Mouse (Mus musculus): ENCODE results near the gene Tef.

The Tef gene

DNA sequence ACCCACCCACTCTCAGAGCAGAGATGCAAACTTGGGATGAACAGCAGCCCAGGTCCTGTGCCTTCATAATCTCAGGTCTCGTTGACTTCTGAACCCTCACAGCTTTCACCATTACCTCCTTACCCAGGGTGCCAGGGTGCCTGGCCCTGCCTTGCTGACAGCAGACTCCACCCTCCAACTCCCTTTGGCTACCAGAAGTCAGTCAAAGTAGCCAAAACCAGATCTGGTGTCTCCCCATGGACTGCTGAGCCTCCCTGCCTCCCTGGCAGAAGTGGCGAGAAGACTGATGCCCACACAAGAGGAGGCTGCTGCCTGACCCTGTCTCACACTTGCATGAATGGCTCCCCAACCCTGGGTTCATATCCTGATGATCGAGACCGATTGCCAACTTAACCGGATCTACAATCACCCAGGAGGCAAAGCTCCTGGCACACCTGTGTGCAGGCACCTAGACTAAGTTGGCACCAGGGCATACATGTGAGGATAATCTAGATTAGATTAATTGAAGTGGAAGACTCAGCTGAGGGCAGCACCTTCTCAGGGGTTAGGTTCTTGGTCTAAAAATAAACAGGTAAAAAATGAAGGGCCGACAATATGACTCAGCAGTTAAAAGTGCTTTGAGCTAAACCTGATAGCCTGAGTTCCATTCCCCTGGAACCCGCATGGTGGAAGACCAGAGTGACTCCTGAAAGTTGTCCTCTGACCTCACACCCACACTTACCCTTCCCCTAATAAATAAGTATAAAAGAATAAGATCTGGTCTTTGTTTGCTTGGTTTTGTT is 26.4 kb downstream of the Tef start:
- no peak for DNase-seq (ENCODE audit: extremely low spot score, low spot score)

DNA sequence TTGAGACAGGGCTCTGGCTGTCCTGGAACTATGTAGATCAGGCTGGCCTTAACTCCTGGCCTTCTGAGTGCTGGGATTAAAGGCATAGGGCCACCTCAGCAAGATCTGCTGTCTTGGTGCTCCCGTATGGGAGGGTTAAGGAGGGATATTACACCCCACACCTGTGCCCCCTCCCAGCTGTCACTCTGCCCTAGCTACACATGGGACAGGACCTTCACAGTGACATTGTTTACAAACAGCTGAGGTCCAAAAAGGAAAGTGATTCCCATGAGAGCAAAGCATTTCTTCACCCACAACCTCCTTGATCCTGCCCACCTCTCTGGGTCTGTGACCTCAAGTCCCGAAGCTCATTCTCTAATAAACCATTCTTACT is 27.0 kb downstream of the Tef start:
- no peak for DNase-seq (ENCODE audit: extremely low spot score, low spot score)

DNA sequence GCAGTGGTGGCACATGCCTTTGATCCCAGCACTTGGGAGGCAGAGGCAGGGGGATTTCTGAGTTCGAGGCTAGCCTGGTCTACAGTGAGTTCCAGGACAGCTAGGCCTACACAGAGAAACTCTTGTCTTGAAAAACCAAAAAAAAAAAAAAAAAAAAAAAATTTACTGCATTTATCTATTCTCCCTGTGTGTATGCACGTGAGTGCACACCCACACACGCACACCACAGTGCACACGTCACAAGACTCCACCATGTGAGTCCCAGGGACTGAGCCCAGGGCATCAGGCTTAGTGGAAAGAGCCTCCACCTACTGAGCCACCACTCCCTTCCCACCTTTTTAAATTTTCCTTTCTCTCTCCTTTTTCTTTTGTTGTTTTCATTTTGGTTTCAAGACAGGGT is 28.3 kb downstream of the Tef start:
- DNase-seq (ENCODE audit: extremely low spot score, low spot score) = no peak

DNA sequence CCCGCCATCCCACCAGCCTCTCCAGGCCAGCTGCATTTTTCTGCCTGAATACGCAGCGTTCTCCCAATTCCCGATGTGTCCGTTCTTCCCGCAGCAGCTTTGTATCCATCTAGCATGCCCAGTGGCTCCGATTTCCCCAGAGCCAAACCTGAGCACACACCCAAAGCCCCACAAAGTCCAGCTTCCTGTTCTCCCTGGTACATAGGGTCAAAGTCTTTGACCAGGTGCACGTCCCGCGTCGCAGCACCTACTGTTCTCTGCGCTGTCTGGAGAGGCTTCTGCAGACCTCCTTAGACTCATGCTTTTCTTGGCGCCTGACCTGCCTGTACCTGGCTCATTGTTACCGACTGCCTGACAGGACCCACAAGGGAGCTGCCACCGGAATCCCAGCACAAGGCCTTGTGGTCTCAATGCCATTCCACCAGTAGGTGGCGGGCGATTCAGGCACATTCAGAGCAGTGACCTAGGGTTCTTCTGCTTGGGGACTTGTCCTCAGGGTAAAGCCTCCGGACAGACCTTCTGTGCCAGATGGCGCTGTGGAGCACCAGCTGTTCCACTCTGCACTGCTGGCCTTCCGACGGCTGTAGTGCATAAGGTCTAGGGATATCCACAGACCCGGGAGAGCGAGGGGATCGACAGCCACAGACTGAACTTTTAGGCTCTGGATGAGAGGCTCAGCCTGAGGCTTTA is 29.1 kb downstream of the Tef start:
- DNase-seq (ENCODE audit: extremely low spot score, low spot score) = peak; percentile 90

DNA sequence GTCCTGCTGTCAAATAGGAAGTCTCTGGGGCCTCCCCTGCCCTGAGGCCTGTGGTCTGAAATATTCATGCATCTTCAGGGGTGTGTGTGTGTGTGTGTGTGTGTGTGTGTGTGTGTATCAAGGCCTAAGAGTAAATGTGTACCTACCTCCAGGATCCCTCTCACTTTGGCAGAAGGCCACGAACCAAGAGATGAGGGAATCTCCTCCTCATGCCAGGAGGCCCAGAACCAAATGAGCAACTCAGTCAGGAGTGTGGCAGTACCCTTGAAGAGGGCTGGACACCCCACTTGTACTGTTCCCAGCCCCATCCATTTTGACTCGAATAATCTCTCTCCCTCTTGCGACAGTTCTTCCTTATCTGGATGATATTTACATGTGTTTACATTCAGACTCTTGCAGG is 30.0 kb downstream of the Tef start:
- no peak for DNase-seq (ENCODE audit: extremely low spot score, low spot score)

DNA sequence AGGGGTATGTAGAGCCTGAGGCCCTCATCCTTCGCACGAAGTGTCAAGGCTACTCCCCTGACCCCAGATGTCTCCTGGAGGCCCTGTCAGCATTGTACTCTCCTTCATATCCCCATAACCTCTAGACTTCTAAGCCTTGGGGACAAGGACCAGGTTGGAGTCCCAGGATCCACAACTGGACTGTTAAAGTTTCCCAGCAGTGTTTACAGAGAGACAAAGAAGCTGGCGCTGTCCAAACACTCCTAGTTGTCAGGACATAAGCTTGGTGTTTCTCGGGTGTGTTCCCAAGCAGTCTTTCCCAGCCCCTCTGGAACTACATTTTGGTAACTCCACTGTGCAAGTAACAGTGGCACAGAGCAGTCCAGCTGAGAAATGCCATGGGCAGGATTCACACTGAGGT is 31.3 kb downstream of the Tef start:
- DNase-seq (ENCODE audit: extremely low spot score, low spot score) = no peak

DNA sequence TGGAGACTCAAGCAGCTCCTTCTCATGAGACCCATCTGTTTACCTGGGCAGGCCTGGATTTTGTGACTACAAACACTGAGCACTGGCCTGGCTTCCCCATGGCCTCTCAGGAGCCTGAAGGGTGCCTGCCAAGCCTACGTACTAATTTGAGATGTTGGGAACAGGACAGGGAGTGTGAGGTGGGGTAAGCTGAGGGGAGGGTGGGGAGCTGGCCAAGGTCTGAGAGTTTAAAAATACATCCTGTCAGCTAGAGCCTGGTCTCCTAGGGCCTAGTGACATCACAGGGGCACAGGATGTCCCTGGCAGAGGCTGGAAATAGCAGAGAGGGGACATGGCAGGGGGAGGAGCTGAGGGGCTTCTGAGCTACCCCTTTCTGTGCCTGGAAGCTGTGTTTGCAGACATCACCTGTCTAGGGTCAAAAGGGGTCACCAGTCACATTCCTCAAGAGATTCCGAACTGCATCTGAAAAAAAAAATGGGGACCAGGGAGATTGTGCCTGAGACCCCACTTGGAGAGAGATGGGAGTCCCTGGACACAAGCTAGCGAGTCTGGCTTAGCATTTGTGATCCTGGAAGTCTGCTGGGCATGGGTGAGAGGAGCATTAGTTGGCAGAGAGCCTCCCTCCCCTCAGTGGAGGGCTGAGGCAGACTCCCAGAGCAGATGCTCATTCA is 32.1 kb downstream of the Tef start:
- no peak for DNase-seq (ENCODE audit: extremely low spot score, low spot score)

DNA sequence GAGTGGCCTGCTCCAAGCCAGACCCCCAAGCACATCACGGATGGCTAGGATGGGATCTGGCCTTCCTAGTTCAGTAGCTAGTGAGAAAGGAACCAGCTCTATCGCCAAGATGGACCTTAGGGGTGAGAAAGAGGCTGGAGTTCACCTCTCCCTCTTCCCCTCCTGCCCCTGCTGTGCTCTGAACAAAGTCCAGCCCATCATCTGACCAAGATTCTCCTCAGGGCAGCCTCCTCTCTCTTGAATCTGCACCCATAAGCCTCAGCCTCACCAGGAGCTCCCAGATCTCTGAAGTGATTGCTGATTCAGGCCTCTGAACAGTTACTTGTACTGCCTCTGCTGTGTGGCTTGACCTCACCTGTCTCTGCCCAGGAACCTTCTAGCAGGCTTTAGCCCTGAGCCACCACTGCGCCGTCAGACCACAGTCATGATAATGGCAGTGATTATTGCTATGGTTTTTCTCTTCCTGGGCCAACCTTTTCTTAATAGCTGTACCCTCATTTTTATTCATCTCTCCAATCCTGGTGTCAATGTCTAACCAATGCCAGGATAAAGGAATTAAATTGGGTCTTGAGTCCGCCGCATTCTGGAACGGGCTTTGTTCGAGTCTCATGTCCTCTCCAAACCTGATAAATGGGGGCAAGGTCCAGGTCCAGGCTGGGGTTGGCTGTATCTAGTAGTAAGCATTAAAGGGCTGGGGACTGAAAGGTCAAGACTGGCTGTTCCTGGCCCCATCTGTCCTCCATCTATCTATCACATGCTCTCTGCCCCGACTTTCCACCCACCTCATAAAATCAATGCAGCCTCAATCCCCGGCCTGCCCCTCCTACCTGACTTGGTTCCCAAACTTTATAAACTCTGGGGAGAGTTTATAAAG is 33.0 kb downstream of the Tef start:
- no peak for DNase-seq (ENCODE audit: extremely low spot score, low spot score)

DNA sequence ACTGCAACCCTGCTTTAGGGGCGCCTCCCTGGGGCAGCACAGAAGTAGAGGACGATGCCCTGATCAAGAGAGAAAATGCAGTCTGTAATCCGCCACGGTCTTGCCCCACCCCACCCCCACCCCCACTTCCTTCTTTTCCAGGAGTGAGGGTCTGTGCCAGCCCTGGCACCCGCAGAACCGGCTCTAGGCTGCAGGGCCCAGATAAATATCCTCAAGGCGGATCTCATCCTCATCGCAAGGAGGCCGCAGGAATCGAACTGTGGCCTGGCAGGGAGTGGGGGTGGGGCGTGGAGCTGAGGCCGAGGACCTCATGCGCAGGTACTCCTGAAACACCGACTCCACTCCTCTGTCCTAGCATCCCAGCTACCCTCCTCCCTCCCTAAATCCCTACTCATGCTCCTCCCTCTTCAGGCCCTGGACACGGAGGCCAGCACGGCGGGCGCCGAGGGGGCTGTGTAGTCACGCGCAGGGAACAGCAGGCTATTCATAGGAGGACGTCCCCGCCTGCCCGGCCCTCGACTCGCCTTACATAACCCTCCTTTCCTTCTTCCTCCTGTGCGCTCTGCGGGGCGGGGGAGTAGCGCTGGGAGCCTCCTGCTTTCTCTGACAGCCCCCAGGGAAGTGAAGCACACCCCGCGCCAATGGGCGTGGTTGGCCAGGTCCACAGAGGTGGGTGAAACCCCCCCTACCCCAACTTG is 34.1 kb downstream of the Tef start:
- peak; percentile 58 for DNase-seq (ENCODE audit: extremely low spot score, low spot score)

DNA sequence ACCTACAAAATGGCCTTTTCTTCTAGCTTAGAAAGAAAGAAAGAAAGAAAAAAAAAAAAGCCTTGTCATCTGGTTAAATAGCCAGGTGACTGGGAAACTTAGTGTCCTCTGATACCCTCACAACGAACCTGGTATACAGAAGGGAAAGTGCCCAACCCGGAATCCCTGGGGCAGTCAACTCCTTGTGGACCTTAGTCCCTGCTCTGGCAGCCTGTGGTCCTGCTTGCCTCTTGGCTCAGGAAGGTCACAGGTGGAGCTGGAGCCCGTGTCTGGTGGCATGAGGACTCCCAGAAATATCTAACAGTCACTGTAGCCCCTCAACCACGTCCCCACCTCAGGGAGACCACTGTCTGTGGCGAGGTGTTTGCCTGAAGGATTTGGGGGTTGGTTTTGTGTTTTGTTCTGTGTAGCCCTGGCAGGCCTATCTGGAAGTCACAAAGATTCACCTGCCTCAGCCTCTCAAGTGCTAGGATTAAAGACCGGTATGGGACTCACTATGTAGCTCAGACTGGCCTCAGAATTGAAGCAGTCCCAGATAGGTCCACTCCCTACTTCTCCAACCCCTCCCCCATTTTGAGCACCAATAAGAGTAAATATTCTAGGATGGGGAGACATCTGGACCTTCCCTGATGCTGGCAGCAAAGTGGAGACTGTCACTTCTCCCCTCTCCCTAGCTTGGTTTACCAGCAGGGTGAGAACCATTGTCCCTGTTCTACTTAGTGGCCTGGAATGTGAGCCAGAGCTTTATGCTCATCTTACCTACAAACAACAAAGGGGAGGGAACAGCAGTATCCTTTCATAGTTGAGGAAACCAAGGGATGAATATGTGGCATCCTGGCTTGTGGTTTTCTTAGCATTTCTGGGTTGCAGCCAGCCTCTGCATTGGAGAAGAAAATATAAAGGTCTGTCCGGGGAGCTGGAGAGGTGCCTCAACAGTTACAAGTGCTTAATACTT is 35.0 kb downstream of the Tef start:
- no peak for DNase-seq (ENCODE audit: extremely low spot score, low spot score)

DNA sequence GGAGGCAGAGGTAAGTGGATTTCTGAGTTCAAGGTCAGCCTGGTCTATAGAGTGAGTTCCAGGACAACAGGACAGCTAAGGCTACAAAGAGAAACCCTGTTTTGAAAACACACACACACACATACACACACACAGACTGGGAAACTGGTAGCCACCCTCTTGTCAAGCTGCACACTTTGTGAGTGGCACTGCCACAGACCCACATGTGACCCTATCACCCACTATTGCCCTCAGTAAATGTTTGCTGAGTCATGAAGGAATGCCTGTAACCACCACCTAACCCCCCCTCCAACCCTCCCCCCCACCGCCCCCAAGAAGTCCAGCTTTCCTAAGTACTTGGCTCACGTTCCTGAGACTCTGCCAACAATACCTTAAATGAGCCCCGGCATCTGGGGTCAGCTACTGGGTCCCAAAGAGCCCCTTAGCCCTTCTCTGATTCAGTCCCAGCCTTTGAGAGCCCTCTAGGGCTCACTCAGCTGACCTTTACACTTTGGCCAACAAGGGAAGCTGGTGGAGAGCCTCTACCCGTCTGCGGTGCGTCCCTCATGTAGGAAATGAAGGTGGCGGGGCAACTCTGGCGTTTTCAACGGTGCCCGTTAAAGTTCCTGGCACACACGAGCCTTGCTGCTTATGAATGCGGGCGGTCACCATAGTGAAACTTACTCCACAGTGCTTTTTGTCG is 36.5 kb downstream of the Tef start:
- no peak for DNase-seq (ENCODE audit: extremely low spot score, low spot score)

DNA sequence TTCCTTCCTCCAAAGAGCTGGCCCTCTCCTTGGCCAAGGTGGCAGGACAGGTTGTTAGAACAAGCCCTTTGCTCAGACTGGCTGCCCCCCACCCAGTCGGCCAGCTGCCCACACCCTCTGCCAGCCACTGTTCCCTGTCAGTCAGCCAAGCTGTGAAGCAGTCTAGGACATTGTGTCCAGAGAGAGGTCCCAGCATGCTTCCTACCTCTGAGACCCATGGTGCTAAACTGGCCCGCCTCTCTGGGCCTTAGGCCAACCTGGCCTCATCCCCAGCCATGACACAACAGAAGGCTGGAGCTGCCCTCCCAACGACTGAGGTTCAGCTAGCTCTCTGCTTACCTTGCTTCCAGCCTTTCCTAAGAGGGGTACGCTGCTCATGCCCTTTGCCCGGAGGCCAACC is 37.4 kb downstream of the Tef start:
- no peak for DNase-seq (ENCODE audit: extremely low spot score, low spot score)

DNA sequence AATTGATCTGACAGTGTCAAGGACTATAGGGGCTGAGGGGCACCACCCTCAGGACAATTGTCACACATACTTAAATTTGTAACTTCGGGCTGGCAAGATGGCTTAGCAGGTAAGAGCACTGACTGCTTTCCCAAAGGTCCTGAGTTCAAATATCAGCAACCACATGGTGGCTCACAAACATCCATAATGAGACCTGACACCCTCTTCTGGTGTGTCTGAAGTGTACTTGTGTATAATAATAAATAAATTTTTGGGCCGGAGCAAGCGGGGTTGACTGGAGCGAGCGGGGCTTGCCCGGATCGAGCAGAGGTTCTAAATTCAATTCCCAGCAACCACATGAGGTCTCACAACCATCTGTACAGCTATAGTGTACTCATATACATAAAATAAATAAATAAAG is 38.1 kb downstream of the Tef start:
- no peak for DNase-seq (ENCODE audit: extremely low spot score, low spot score)

DNA sequence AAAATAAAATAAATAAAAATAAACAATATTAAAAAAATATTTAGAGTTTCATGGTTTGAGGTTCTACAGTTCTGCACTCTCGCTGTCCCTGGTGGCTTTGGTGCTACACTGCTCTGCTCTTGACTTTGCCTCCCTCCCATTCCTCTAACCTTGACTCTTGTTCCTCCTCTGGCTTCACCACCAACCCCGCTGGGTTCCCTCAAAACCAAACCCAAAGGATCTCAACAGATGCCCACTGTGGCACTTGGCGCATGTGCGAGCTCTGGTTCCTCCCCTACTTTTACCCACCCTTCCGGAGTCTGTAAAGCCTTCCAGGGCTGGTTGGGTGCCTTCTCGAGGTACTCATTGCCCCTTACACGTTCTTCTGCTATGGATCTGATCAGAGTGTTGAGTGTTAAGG is 40.1 kb downstream of the Tef start:
- no peak for DNase-seq (ENCODE audit: extremely low spot score, low spot score)

DNA sequence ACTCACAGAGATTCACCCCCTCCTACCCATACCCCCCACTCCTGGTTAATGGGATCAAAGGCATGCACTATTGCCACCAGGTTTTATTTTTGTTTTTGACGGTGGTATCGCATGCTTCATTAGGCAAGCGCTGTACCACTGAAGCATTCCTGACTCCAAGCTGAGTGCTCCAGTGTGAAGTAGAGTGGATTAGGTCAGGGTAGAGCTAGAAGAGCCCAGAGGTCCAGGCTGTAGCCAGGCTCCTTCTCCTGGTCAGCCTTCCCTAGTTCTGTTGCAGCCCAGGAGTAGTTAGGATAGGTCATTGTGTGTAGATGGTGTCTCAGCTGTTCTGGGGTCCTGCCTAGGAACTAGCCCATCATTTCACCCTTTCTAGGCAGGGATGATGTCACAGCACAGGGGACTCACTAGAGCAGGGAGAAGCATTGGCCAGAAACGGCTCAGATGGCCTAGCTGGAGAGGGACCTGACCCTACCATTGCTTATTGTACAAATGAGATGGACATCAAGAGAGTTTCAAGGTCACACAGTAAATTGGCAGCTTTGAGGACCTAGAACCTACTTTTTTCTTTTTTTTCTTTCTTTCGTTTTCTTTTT is 42.9 kb downstream of the Tef start:
- no peak for DNase-seq (ENCODE audit: extremely low spot score, low spot score)

DNA sequence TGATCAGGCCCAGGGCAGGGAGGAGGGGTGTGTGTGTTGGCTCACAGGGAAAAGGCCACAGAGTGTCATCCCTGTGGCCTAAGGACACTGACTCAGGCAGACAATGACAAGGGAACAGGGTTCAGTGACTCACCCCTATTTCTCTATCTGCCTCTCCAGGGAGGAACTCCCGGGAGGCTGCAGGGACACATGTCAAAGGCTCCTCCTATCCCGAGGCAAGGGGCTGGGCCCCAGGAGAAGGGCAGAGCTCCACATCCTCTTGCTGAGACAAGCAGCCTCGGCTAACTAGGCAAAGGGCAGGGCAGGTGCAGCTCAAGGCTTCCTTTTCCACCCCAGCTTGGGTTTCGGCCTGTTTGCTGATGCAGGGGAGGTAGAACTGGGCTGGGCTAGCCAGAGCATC is 43.5 kb downstream of the Tef start:
- no peak for DNase-seq (ENCODE audit: extremely low spot score, low spot score)

DNA sequence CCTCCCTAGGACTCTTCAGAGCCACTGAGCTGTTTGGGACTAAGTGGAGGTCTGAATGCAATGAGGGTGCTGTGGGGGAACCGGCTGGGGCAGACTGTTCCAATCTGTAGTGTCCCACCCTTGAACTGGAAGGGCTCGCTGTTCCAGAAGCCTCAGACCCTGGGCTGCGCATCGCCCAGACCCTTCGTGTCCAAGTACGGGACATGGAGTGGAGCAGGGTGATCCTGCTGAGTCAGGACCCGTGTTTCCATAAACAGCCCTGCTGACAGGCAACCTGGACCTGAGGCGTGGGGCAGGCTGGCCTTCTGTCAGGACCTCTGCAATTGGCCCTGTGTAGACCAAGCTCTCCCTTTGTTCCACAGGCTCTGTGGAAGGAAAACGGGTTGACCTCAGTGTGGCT is 44.5 kb downstream of the Tef start:
- DNase-seq (ENCODE audit: extremely low spot score, low spot score) = no peak

DNA sequence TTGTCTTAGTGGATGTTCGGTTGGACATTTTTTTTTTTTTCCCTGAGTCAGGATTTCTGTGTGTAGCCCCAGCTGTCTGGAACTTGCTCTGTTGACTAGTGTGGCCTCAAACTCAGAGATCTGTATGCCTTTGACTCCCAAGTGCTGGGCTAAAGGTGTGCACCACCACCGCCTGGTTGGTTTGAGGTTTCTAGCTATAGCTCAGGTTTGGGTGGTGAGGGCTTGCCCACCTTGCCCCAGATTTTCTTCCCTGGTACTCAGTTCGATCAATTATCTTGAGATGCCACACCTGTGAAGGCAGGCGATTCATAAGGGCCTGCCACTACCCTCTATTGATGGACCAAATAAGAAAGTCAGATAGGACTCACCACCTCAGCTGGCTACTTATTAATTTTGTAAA is 44.9 kb downstream of the Tef start:
- no peak for DNase-seq (ENCODE audit: extremely low spot score, low spot score)

DNA sequence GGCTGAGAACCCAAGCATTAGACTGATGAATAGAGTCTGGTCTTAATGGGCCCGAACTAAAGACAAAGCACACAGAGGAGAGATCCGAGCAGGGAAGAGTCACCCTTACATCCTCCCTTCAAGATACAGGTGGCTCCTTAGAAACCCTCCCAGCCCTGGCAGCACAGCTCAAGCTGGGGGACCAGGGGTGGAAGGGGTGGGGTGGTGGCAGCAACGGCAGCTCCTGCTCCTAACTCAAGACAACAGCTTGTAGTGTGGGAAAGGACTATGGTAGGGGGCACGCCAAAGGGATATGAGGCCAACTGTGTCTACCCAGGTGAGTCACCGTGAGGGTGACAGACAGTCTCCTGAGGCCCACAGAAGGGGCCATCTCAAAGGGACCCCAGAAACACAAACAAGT is 45.6 kb downstream of the Tef start:
- no peak for DNase-seq (ENCODE audit: extremely low spot score, low spot score)

Measured in neural tube, embryonic 10.5 days (tissue).